Mouse (Mus musculus) testis, adult 2 months (tissue): ENCODE measurements at regions not wholly inside any gene's neighbourhood (a gene's known extent, or its start where the extent isn't known, plus 50 kb on each side); places are given as distances from the start of the nearest gene placed in this dataset.

ENCODE experiments used
- H3K27ac ChIP-seq: fragments of 200-500 bp; 2 replicates; pipeline ENCODE4 v1.5.1; 2012; ENCODE audit warnings: low read depth, low read length; ENCODE audit not compliant: control insufficient read depth, insufficient read depth
- H3K27me3 ChIP-seq: fragments of 200-500 bp; 2 replicates; pipeline ENCODE4 v1.6.1; 2012; ENCODE audit warnings: mild to moderate bottlenecking, low read length, moderate library complexity; ENCODE audit not compliant: control insufficient read depth, insufficient read depth
- H3K36me3 ChIP-seq: fragments of 200-500 bp; 2 replicates; pipeline ENCODE4 v1.6.1; 2012; ENCODE audit warnings: mild to moderate bottlenecking, low read length; ENCODE audit not compliant: control insufficient read depth, insufficient read depth
- H3K4me1 ChIP-seq: fragments of 200-500 bp; 2 replicates; pipeline ENCODE4 v1.6.1; 2012; ENCODE audit warnings: low read length; ENCODE audit not compliant: control insufficient read depth, insufficient read depth
- H3K4me3 ChIP-seq: fragments of 200-500 bp; 2 replicates; pipeline ENCODE4 v1.5.1; 2012; ENCODE audit warnings: low read depth, mild to moderate bottlenecking, low read length, moderate library complexity, mixed read lengths; ENCODE audit not compliant: control insufficient read depth
- CTCF ChIP-seq: fragments of 200-500 bp; IDR thresholded peaks from 2 replicates; pipeline ENCODE4 v1.5.1; 2012; ENCODE audit warnings: low read depth, mild to moderate bottlenecking, inconsistent platforms, low read length, moderate library complexity; ENCODE audit not compliant: control insufficient read depth, insufficient read depth, insufficient replicate concordance
- POLR2A ChIP-seq: fragments of 200-500 bp; IDR thresholded peaks from 2 replicates; pipeline ENCODE4 v1.6.1; 2012; ENCODE audit warnings: low read depth, mild to moderate bottlenecking, inconsistent platforms, low read length, moderate library complexity; ENCODE audit not compliant: control insufficient read depth

DNA sequence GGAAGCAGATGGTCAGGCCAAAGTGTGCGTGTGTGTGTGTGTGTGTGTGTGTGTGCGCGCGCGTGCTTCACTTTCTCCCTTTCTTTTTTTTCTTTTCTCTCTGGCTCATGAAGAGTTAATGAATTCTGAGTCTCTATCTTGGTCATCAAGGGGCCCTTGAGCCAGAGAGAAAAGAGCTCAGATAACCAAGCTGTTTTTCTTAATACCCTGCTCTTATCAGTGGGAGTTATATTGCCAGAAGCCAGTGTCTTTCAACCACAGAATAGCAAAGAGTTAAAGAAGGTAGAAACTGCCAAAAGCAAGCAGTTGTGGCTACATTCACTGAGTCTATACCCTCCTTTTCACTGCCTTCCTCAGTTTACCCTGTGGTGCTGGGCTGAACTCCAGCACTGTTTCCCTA is 60.6 kb upstream of the Dapk1 start:
- Histone ChIP-seq H3K4me3 (no peak overlapping the region), H3K27me3 (no peaks in the 10 kb centered on the region), H3K36me3 (no peaks in the 10 kb centered on the region), H3K4me1 (no peaks in the 10 kb centered on the region), H3K27ac (no peak overlapping the region)
- TF ChIP-seq POLR2A = no peak
- TF ChIP-seq CTCF = no peak

DNA sequence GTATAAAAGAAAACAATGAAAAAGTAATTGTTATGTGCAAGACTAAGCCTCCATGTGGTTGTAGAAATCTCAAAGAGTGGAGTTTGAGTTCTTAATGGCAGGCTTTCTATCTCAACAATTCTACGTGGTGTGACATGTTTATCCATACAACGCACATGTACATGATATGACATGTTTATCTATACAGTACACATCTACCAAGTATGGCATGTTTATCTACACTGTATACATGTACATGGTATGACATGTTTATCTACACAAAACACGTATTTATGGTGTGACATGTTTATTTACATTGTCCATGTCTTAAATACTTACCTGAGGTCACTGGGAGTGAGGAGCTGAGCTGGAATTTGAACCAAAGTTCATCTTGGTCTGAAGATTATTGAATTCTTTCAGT is 57.4 kb upstream of the Dapk1 start:
- H3K36me3 ChIP-seq = no peaks in the 10 kb centered on the region
- H3K27me3 ChIP-seq = no peaks in the 10 kb centered on the region
- H3K27ac ChIP-seq = no peak overlapping the region
- H3K4me1 ChIP-seq = no peaks in the 10 kb centered on the region
- no peak overlapping the region for H3K4me3 ChIP-seq
- no peak for TF ChIP-seq POLR2A
- no peak for TF ChIP-seq CTCF

- Histone ChIP-seq H3K4me1 (no peaks in the 10 kb centered on the region), H3K27me3 (no peaks in the 10 kb centered on the region), H3K4me3 (no peak overlapping the region), H3K27ac (no peak overlapping the region), H3K36me3 (no peaks in the 10 kb centered on the region)
- TF ChIP-seq POLR2A (no peak), CTCF (no peak)
Observed at GRCm38 (mm10) chr13:60545999-60546733, 55.6 kb upstream of the Dapk1 start.
